Mouse (Mus musculus): ENCODE data around the gene Nr1h2.
A peak's percentile ranks its signal among the peaks of the same experiment; 100 is the strongest.

Gene Nr1h2

DNA sequence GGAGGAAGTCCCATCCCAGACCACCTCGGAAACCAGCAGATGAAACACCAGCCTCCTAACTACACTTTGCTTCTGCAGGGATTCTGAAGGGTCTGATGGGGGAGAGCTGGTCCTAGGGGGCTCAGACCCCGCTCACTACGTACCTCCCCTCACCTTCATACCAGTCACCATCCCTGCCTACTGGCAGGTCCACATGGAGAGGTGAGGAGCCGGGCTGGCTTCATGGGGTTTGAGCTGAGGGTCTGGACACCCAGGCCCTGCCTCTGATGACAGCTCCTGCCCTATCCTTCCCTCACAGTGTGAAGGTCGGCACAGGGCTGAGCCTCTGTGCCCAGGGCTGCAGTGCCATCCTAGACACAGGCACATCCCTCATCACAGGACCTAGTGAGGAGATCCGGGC, 31.2 kb upstream of the Nr1h2 start:
- no peak for DNase-seq (ENCODE audit: low read depth, low spot score)

DNA sequence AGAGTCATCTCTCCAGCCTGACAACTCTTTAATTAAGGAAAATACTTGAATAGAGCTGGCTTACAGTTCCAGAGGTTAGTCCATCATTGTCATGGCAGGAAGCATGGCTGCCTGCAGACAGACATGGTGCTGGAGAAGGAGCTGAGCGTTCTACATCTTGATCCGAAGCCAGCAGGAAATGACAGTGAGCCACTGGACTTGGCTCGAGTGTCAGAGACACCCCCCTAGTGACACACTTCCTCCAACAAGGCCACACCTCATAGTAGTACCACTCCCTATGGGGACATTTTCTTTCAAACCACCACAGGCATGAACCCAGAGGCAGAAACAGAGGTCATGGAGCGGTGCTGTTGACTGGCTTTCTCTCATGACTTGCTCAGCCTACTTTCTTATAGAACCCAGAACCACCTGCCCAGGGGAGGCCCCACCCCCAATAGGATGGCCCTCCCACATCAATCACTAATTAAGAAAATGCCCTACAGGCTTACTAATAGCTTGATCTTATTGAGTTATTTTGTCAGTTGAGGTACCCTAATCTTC, 30.6 kb upstream of the Nr1h2 start:
- DNase-seq (ENCODE audit: low read depth, low spot score): no peak

DNA sequence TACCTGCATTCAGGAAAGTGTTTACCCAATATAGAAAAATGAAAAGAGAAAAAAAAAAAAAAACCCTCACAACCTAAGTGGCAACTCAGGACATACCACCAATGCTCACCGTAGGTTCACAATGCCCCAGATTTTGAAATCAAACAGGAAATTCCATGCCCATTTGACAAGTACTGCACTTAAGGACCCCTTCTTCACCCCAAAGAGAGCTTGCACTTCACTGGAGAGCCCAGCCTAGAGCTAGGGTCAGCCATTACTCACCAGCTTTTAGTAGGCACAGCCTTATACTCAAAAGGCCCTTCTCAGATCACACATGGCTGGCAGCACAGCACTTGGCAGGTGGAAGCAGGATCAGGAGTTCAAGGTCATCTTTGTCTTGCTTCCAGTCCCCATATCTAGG, 29.4 kb upstream of the Nr1h2 start:
- no peak for DNase-seq (ENCODE audit: low read depth, low spot score)

DNA sequence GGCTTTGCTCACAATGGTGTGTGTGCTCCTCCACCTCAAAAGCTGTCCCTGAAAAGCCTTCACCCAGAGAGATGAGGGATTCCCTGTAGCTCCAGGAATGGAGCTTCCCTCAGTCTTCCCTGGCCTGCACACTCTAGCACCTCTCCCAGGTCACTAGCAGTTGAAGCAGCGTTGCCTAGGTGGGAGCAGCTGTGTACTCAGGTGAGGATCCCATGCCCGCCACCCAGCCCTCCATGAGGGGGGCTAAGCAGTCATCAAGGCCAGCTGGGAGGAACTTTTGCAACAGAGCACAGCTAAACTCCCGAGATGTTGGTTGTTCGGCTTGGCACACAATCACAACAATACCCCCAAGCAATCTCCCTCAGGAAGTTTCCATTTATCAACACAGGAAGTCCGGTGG, 29.0 kb upstream of the Nr1h2 start:
- DNase-seq (ENCODE audit: low read depth, low spot score): no peak

DNA sequence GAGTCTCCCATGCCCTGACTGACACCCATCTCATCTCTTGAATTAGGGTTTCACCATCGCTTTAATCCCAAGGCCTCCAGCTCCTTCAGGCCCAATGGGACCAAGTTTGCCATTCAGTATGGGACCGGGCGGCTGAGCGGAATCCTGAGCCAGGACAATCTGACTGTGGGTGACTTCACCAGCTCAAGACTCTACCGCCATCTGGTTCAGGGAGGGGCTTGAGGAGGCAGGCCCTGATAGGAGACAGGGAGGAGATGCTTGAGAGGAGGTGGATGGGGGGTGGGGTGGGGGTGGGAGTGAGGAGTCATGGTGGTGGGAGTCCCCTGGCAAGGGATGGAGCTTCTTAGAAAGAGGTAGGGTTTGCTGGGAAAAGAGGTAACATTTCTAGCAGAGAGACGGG, 27.9 kb upstream of the Nr1h2 start:
- DNase-seq (ENCODE audit: low read depth, low spot score): no peak

DNA sequence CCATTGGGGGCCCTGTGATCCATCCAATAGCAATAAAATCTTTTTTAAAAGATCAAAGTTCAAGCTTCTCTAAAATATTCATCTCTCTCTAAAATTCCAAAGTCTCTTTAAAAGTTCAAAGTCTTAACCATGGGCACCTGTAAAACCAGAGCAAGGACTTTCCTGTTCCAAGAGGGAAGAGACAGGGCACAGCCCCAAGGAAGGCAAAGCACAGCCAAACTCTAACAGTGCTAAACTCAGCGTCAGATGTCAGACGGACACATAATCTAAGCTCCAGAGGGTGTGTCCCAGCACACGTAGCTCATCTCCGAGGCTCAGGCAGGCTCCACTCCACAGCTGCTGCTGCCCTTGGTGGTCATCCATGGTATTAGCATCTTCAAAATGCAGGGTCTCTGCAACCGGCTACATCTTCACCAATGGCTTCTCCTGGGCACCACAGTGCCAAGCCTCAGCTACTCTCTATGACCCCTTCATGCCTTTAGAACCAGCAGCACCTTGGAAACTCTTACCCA, 22.6 kb upstream of the Nr1h2 start:
- no peak for DNase-seq (ENCODE audit: low read depth, low spot score)

DNA sequence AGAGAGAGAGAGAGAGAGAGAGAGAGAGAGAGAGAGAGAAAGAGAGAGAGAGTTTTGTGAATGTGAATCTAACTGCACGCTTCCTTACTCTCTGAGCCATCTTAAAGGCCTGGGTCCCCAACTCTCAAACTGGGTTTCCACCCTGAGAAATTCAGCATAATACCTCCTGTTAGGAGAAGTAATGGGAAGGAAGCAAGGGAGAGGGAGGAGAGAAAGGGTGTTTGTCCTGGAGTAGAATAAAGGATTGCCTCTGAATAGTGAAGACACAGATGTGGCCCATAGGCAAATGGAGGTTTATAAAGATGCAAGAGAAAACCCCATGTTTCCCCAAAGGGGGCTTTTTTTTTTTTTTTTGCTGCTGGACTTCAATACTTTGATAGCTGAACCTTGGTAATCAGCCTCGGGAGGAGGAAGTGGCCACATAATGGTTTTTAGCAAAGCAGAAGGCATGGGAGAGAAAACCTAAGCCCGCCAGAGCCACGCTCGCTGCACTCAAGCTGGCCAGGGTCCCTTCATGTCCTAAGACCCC, 19.3 kb upstream of the Nr1h2 start:
- DNase-seq (ENCODE audit: low read depth, low spot score): no peak

DNA sequence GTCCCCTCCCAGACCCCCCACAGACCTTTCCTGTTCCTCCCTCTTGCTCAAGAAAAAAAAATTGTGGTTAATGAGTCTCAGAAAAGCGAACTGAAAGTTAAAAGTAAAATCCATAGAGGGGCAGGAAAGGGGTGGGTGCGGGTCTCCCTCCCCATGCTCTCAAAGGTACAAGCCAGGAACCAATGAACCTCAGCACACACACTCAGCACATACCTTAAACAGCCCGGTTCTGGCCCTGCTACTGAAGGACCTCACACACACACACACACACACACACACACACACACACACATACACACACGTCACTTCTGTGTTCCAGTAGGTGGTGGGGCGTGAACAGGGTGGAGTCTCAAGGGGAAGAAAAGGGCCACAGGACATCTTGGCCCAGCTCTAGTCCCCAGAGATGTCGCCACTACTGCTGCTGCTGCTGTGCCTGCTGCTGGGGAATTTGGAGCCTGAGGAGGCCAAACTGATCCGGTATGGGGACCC, 18.5 kb upstream of the Nr1h2 start, which contains the start of gene Napsa:
Gene Napsa (plus strand): TSS at position 168 of the 489 bp plus-strand sequence.
- DNase-seq (ENCODE audit: low read depth, low spot score): no peak

DNA sequence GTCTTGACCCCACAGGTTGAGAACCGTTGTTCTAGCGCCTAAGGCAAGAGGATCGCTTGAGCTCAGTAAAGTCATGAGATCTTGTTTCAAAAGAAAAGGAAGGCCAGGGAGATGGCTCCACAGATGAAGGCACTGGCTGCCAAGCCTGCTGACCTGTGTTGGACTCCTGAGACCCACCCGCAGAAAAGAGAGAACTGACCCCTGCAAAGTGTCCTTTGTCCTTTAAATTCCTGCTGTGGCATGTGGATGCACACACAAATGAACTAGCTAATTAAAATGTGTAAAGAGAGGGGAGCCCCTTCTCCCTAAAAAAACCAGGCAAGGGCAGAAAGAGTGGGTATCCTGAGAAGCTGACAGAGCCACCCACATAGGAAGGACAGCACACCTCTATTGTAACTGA, 18.1 kb upstream of the Nr1h2 start:
- no peak for DNase-seq (ENCODE audit: low read depth, low spot score)

DNA sequence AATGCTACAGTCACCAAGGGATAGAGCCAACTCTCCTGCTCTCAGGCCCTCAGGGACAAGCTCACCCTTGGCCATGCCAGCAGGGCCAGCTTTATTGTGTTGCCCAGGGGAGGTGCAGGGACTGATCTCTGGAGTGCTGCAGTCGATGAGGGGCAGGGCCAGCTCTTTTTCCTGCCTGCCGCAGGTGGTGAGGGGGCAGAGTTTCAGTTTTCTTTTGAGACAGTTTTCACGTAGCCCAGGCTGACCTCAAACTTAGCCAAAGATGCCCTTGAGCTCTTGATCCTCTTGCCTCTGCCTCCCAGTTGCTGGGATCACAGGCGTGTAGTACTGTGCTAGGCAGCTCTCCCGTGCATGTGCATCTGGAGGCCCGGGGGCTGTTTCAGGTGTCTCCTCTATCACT, 17.2 kb upstream of the Nr1h2 start:
- no peak for DNase-seq (ENCODE audit: low read depth, low spot score)

DNA sequence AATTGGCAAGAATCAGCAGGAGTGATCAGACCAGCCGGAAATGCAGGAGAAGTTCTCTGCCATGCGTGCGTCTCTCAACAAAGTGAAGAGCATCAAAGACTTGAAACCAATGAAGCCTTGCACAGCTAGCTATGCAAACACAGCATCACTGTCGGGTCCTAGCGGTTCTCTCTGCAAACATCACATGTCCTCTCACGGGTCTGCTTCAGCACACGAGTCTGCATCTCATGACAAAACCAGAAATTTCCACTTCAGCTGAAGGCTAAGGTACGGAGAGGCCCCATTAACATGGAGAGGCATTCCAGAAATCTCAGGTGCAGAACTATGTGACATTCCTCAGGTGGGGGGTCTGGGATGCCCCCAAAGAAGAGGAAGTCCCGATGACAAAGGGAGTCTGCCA, 15.1 kb upstream of the Nr1h2 start:
- DNase-seq (ENCODE audit: low read depth, low spot score): no peak

DNA sequence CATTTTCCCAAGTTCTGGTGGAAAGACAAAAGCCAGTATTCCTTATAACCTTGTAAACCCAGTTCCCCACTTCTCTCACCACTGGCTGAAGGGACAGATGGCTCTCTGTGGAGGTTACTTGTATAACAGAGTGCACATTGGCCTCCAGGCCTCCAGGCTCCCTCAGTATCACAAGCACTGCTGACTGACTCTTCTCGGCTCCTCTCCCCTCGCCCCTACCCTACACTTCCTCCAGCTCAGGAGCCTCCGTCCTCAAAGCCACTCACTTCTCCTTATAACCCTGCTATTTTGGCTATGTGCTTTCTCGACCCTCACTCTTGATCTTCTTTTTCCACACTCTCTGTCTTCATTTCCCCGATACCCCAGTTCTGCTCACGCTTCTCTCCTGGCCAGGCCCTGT, 11.7 kb upstream of the Nr1h2 start:
- no peak for DNase-seq (ENCODE audit: low read depth, low spot score)

DNA sequence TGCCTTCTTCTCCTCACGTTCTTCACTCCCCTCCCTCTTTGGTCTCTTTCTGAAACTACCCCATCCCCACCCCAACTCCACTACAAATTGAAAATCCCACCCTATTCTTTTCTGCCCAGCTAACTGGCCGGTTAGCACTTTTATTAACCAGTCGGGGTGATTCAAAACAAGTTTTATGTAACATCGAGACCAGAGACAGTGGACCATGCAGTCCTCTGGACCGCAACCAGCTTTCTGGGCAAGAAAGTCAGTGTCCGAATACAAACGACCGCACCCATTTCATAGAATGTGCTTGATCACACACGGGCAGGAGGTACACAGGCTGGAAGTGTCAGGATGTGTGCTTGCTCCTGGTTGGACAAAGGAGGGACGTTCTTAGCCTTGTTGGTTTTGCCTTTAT, 10.7 kb upstream of the Nr1h2 start:
- DNase-seq (ENCODE audit: low read depth, low spot score): no peak

DNA sequence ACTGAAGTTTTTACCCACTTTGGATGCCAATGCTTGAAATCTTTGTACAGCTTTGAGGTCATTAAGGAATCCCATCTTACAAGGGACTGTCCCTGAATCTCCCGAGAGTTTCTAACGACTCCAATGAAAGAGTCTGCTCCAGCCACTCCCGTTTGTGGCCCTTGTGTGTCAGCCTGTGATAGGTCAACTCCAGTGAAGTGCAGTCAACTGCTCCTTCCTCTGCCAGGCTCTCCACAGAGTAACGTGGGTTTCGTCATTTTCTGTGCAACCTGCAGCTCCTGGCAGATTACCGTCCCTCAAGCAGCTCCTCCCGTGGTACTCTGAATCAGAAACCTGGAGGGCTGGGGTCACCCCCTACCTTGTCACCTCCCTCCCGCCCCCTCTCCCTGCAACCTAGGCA, 9.5 kb upstream of the Nr1h2 start:
- DNase-seq (ENCODE audit: low read depth, low spot score): no peak

DNA sequence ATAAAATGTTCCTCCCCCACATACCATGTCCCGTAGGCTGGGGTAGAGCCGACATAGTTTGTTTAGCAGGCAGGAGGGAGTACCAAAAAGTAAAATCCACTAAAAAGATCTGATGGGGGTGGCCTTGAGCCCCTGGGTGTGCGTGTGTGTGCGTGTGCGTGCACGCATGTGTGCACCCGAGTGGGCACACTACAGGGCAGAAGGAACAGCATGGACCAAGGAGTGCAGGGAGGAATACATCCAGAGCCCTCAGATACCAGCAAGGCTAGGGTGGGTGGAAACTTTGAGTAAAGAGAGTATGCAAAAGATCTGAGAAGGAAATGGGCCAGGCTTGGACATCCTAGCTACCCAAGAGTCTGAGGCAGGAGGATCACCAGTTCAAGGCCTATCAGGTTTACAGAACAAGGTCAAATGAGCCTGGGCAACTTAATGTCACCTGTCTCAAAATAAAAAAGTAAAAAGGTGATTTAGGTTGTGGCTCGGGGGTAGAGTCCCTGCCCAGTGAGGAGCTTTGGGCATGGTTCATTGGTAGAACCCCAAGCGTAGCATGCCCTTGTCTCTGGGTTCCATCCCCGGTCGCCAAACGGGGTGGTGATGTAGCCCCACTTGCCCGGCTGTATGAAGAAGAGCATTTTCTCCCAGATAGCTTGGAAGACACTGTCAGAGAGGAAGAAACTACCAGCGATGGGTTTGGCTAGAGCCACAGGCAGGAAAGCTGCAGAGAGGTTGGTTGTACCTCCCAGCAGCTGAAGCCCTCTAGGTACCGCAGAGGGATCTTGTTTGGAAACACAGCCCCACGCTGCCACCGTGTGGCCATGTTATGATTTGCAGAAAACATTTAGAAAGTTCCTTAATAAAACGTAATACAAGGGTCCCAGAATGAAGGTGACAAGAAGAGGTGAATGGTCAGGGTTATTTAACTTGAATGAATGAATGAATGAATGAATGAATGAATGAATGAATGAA, 7.0 kb upstream of the Nr1h2 start:
- peak; percentile 55 for DNase-seq (ENCODE audit: low read depth, low spot score)

DNA sequence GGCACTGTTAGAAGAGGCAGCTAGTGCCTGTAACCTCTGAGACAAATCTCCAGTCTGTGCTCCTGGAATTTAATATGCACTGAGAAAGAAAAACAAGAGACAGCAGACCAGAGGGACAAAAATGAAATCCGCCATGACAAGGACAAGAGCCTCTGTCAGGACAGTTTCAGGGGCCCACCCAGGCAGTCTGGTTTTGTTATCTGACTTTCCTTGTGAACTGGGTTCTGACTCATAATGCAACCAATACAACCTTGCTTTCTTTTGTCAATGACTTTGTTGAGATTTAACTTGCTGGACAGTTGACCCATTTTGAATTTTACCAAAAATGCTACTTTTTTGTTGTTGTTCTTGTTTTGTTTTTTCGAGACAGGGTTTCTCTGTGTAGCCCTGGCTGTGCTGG, 3.9 kb upstream of the Nr1h2 start:
- no peak for DNase-seq (ENCODE audit: low read depth, low spot score)

DNA sequence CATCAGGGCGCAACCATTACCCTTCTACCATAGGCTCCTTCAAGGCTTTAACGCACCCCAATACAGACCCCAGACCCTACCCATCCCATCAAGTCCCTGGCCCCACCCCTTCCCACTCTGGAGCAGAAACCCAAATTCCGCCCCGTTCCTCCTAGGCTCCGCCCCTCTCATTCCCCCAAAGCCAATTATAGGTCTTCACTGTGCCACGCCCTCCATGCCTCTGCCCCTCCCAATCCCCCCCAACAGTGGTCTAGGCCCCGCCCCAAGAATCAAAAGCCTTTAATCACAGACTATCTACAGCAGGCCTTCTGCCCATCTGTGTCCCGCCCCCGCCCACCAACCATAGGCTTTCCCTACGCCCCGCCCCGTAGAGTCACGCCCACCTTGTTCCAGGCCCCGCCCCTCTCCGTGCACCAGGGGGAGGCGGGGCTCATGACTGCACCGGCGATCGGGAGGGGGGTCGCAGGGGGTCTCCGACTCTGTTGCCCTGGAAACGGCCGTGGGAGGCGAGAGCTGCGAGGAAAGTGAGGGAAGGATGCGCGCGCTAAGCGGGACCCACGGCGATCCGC, 471 bp downstream of the Nr1h2 start:
- DNase-seq (ENCODE audit: low read depth, low spot score): peak; percentile 65

DNA sequence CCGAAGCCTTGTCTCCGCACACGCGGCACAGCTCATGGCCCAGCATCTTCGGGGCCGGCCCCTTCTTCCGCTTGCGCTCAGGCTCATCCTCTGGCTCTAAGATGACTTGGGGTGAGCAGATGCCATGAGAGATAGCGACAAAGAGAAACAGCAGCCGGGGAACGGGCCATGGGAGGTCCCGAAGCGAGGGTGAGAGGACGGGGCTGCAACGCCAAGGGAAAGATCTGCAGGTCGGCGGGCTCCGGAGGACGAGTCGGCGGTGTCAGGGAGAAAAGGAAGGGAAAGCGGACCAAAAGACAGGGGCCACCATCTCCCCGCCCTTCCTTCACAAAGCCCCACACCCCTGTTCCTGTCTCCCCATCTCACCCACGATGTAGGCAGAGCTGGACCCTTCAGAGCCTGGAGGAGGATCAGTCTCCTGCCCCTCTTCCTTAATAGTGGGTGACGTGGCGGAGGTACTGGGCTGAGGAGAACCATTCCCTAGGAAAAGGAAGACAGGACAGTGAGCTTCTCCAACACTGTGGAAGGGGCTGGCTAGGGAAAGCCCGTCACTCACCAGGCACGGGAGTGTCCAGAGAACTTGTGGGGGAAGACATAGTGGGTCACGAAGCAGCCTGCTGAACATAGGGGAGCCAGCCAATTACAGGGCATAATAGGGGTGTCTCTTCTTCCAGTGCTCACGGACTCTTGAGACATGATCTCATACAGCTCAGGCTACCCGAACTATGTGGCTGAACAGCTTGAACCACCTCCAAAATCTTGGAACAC, 1.4 kb downstream of the Nr1h2 start:
- DNase-seq (ENCODE audit: low read depth, low spot score): no peak

DNA sequence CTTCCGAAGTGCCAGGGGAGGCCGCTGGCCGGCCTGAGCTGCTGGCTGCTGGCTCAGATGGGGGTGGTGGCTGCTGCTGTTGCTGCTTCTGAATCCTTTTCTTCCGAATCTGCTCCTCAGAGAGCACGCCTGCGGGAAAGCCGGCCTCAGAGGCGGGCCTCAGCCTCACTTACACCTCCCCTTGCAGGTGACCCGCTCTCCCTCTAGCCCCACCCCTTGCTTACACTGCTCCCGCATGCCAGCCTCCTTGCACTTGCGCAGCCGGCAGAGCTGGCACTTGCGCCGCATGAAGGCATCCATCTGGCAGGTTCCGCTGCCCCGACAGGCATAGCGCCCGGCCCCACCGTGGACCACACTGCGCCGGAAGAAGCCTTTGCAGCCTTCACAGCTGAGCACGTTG, 2.0 kb downstream of the Nr1h2 start:
- no peak for DNase-seq (ENCODE audit: low read depth, low spot score)

DNA sequence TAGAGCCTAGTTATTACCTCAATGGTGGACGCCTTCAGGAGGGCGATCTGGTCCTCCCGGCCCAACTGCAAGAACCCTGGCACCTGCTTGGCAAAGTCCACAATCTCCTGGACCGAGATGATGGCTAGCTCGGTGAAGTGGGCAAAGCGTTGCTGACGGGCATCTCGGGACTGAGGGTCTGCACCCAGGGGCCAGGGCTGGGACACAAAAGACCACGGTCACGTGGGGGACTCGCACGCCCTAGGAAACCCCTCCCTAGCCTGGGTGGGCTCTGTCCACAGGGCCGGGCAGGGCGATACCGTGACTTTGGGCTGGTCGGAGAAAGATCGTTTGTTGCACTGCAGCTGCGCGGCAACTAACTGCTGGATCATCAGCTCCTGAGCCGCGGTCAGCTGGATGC, 2.5 kb downstream of the Nr1h2 start:
- DNase-seq (ENCODE audit: low read depth, low spot score): no peak

DNA sequence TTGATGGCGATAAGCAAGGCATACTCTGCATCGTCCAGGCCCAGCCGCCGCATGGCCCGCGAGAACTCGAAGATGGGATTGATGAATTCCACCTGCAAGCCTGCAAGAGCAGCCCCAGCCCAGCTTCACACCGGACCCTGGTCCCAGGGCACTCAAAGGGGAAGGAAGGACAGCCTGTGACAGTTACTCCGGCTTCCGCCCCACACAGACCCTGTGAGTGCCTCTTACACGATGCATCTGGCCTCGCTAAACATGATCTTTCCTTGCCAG, 3.4 kb downstream of the Nr1h2 start:
- no peak for DNase-seq (ENCODE audit: low read depth, low spot score)
